Mouse (Mus musculus) neural tube, embryonic 11.5 days (tissue): ENCODE results near the gene Tmem87b. TPM values are rescaled to one million over a fixed set of nuclear protein-coding genes. Genes with fewer than 3 reads are reported as not detected.

ENCODE experiments used
- ATAC-seq: fragments of 200-750 bp; cut with Nextera tagmentation; 2 replicates; pipeline ENCODE4 v1.8.0; 2017; ENCODE audit warnings: moderate number of reproducible peaks, mild to moderate bottlenecking, moderate TSS enrichment, moderate library complexity; ENCODE audit not compliant: insufficient read depth, low FRiP score, low TSS enrichment
- DNase-seq: peaks from one replicate; pipeline ENCODE4 v3.0.0-alpha.2; 2015; ENCODE audit warnings: low spot score
- H3K27ac ChIP-seq: fragments of 300-500 bp; sonication (generic); 2 replicates; pipeline ENCODE4 v1.5.1; 2014; ENCODE audit warnings: low read depth, mild to moderate bottlenecking, low read length
- H3K27me3 ChIP-seq: fragments of 300-500 bp; sonication (generic); 2 replicates; pipeline ENCODE4 v1.6.1; 2014; ENCODE audit warnings: mild to moderate bottlenecking, low read length, mixed read lengths; ENCODE audit not compliant: control insufficient read depth, insufficient read depth
- H3K36me3 ChIP-seq: fragments of 300-500 bp; sonication (generic); 2 replicates; pipeline ENCODE4 v1.6.1; 2014; ENCODE audit warnings: mild to moderate bottlenecking, low read length, moderate library complexity, mixed read lengths; ENCODE audit not compliant: control insufficient read depth, insufficient read depth
- H3K4me1 ChIP-seq: fragments of 300-500 bp; sonication (generic); 2 replicates; pipeline ENCODE4 v1.6.1; 2014; ENCODE audit warnings: low read length, mixed read lengths; ENCODE audit not compliant: control insufficient read depth, insufficient read depth
- H3K4me2 ChIP-seq: fragments of 300-500 bp; sonication (generic); 2 replicates; pipeline ENCODE4 v1.6.1; 2014; ENCODE audit warnings: low read depth, mild to moderate bottlenecking, moderate library complexity
- H3K4me3 ChIP-seq: fragments of 300-500 bp; sonication (generic); 2 replicates; pipeline ENCODE4 v1.5.1; 2014; ENCODE audit warnings: low read depth, low read length
- H3K9ac ChIP-seq: fragments of 300-500 bp; sonication (generic); 2 replicates; pipeline ENCODE4 v1.6.1; 2014; ENCODE audit warnings: mild to moderate bottlenecking, low read length
- H3K9me3 ChIP-seq: fragments of 300-500 bp; sonication (generic); 2 replicates; pipeline ENCODE4 v1.6.1; 2016; ENCODE audit warnings: low read length; ENCODE audit not compliant: control insufficient read depth
- WGBS: fragments of 180-500 bp; shearing (Covaris S2); extraction: QIAGEN DNeasy Blood & Tissue Kit; methylation state at CpG from one replicate; pipeline ENCODE4 v1.1.7; 2014; 5-methylcytosine and 5-hydroxymethylcytosine counted together
- polyA plus RNA-seq: library from polyadenylated mRNA; unstranded; fragments of >200 nt; fragmentation: Nextera tagmentation; extraction: Ambion mirVana; gene quantifications from 2 replicates; pipeline ENCODE4 v1.2.1, GENCODE M21; 2014

Tmem87b gene
- polyA plus RNA-seq, 1 experiment from 2014 or later: 25.7 TPM

DNA sequence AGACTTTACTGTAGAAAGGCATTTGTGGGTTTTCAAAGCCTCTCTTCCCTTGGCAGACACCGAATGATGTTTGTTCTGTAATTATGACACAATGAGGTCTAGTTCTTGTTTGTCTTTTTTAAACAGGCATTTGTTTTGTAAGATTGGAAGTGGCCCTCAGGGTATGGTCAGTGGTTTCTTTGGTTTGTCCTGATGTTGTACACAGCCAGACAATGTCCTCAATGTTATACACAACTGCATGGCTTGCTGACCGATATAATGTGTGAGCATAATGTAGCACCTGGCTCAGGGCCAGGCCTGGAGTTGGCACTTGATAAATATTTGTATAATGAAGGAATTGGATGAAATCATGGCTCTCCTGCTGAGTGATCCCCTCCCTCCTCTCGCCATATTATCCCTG, 41.9 kb downstream of the Tmem87b start:
- DNase-seq: no peak

DNA sequence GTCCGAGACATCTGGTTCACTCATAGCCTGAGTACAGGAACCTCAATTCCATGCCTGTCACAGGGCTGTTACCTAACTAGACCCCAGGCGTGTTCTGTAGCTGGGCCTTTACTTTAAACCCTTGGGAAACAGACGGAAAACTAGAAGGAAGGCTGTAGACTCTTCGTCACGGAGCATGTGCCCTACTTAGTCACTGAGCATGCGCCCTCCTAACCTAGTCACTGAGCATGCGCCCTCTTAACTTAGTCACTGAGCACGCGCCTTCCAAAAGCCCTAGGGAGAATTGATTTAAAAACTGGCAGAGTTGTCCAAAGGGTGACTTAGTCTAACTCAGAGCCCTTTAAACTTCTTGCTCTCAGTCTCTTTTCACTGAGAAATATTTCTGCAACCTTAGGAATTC, 44.7 kb downstream of the Tmem87b start, which contains the start of gene Fbln7:
Fbln7 (plus strand) TSS at position 346 of the 400 bp plus-strand sequence.
- ATAC-seq (no peak), DNase-seq (no peak)
- H3K36me3 ChIP-seq: no peaks in the 10 kb centered on the region
- no peaks in the 10 kb centered on the region for H3K9me3 ChIP-seq
- no peaks in the 10 kb centered on the region for H3K27me3 ChIP-seq
- peak within 1 kb of the TSS; percentile 93 for H3K4me2 ChIP-seq
- WGBS: 89% methylated on average over 9 of the region's 9 CpGs
- H3K27ac ChIP-seq: no peak within 1 kb of the TSS
- H3K9ac ChIP-seq: peak within 1 kb of the TSS; percentile 60
- no peaks in the 10 kb centered on the region for H3K4me1 ChIP-seq
- peak within 1 kb of the TSS; percentile 43 for H3K4me3 ChIP-seq

More for the DNA sequence above, 41.9 kb downstream of the Tmem87b start:
- Histone ChIP-seq H3K36me3 (no peaks in the 10 kb centered on the region), H3K4me1 (no peaks in the 10 kb centered on the region), H3K27ac (no peak overlapping the region), H3K4me2 (no peak overlapping the region), H3K9ac (no peak overlapping the region), H3K27me3 (no peaks in the 10 kb centered on the region), H3K9me3 (no peaks in the 10 kb centered on the region), H3K4me3 (no peak overlapping the region)
- ATAC-seq: no peak
- WGBS: 90% methylated on average over 3 of the region's 3 CpGs

DNA sequence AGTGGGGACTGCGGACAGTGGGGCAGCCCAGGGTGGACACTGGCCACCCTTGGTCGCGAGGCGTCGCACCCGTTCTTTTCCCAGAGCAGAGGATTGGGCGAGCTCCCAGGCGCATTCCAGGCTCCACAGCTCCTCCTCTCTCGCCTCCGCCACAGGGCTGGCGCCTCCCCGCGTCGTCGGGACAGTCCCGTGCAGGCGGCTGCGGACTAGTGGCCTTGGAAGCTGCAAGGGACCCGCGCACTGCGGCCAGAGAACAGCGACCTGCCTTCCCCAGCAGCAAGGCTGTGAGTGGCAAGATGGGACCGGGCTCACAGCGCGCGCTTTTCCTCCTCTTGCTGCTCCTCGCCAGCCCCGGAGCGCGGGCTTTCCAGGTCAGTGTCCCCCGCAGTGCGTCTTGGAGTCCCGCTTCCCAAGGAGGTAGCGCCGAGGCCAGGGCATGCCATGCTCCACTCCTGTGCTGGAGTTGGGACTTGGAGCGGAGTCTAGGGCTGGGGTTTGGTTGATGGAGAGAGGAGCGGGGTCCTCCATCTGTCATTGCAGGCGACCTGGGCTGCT, 45.9 kb downstream of the Tmem87b start:
- Histone ChIP-seq H3K4me1 (no peaks in the 10 kb centered on the region), H3K4me2 (peak overlapping the region; percentile 93), H3K36me3 (no peaks in the 10 kb centered on the region), H3K27ac (no peak overlapping the region), H3K9me3 (no peaks in the 10 kb centered on the region), H3K9ac (peak overlapping the region; percentile 60), H3K27me3 (no peaks in the 10 kb centered on the region), H3K4me3 (peak overlapping the region; percentile 43)
- peak; percentile 72; the same call in 1 of the 2 replicates for ATAC-seq
- peak; percentile 68 for DNase-seq
- 1% methylated on average over 34 of the region's 38 CpGs for WGBS

DNA sequence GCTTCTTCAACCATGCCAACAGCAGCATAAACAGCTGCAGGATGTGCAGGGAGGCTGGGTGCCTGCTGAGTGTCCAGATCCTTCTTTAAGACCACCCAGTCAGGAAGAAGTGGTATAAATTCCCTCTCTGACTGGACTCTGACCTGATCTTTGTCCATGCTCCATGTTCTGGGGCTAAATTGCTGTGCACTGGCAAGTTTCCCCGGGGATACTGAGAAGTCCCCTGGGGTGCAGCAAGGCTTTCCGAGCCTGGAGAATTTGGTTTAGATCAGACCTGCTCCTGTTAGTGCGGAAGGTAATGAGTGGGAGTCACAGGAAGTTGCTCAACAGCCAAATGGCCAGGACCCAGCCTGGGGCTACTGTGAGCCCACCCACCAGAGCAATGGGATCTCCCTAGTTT, 47.1 kb downstream of the Tmem87b start:
- 44% methylated on average over 3 of the region's 3 CpGs for WGBS
- no peak overlapping the region for H3K4me2 ChIP-seq
- DNase-seq (no peak), ATAC-seq (no peak)
- no peaks in the 10 kb centered on the region for H3K27me3 ChIP-seq
- no peaks in the 10 kb centered on the region for H3K4me1 ChIP-seq
- no peaks in the 10 kb centered on the region for H3K36me3 ChIP-seq
- H3K9ac ChIP-seq: no peak overlapping the region
- H3K9me3 ChIP-seq: no peaks in the 10 kb centered on the region
- no peak overlapping the region for H3K27ac ChIP-seq
- no peak overlapping the region for H3K4me3 ChIP-seq

DNA sequence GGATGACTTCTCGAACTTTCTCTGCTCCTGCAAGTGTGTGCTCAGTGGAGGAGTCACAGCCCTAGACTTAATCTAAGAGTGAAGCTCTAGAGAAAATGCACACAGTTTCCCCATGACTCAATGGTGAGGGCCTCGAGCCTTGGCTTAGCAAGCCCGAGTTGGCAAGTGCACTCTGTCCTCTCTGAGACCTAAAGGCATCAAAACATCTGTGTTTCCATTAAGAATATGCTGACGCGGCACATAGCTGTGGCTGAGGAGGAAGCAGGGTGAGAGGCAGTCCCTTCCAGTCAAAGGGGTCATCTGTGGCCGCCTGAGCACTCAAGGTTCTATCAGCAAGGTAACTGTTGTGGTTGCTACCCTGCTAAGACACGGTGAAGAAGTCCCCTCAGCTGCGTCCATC, 53.7 kb downstream of the Tmem87b start:
- Histone ChIP-seq H3K4me3 (no peak overlapping the region), H3K36me3 (no peaks in the 10 kb centered on the region), H3K27ac (no peak overlapping the region), H3K9ac (no peak overlapping the region), H3K4me2 (no peak overlapping the region), H3K27me3 (no peaks in the 10 kb centered on the region), H3K9me3 (no peaks in the 10 kb centered on the region), H3K4me1 (no peaks in the 10 kb centered on the region)
- 81% methylated on average over 8 of the region's 8 CpGs for WGBS
- DNase-seq (no peak), ATAC-seq (no peak)

DNA sequence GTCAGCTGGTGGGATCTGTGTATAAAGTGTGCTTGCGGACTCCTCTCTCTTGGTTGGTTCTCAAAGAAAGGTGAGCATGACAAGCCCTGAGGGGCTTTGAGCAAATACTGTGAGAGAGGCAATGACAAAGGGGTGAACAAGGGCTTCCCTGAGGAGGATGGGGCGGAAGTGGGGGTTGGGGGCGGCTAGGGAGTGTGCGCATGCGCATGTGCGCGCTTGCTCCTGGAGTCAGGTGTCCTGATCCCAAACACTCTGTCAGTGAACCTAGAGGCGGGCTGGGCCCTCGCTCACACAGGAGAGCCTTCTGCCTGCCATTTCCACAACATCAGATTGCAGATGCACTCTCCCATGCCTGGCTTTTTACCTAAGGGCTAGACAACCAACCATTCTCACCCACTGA, 54.3 kb downstream of the Tmem87b start:
- no peak overlapping the region for H3K9ac ChIP-seq
- H3K4me3 ChIP-seq: no peak overlapping the region
- H3K4me2 ChIP-seq: no peak overlapping the region
- no peak overlapping the region for H3K27ac ChIP-seq
- DNase-seq (no peak), ATAC-seq (no peak)
- no peaks in the 10 kb centered on the region for H3K4me1 ChIP-seq
- no peaks in the 10 kb centered on the region for H3K36me3 ChIP-seq
- 89% methylated on average over 9 of the region's 9 CpGs for WGBS
- H3K27me3 ChIP-seq: no peaks in the 10 kb centered on the region
- H3K9me3 ChIP-seq: no peaks in the 10 kb centered on the region

DNA sequence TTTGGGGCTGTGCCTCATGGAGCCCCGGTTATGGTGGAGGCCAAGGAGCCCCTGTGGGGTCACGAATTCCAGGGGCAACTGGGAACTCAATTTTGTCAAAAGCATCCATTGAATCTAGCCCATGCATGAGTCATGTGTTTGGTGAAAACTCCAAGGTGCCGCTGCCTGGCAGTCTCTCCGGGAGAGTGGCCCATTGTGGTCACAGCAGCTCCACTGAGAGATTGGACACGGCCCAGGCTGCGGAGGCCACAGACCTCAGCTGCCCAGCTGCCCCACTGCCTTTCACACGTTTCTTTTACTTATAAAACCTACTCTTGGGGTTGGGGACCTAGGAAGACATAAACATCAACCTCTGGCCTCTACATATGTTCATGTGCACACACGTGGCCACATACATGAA, 57.6 kb downstream of the Tmem87b start:
- H3K27me3 ChIP-seq: no peaks in the 10 kb centered on the region
- no peak for DNase-seq
- H3K4me2 ChIP-seq: no peak overlapping the region
- no peaks in the 10 kb centered on the region for H3K4me1 ChIP-seq
- H3K36me3 ChIP-seq: no peaks in the 10 kb centered on the region
- no peak overlapping the region for H3K27ac ChIP-seq
- no peak overlapping the region for H3K4me3 ChIP-seq
- WGBS: 79% methylated on average over 8 of the region's 8 CpGs
- no peak for ATAC-seq
- no peak overlapping the region for H3K9ac ChIP-seq
- H3K9me3 ChIP-seq: no peaks in the 10 kb centered on the region

DNA sequence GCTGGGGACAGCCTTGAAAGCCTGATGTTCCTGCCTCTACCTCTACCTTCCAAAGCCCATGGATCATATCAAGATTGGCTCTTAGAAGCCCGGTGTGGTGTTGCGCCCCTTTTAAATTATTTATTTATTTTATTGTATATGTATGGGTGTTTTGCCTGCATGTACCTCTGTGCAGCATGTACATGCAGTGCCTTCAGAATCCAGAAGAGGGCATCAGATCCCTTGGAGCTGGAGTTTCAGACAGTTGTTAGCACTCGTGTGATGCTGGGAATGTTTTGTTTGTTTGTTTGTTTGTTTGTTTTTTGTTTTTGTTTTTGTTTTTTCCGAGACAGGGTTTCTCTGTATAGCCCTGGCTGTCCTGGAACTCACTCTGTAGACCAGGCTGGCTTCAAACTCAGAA, 63.3 kb downstream of the Tmem87b start:
- H3K27me3 ChIP-seq: no peaks in the 10 kb centered on the region
- H3K4me1 ChIP-seq: no peaks in the 10 kb centered on the region
- no peak overlapping the region for H3K4me2 ChIP-seq
- 66% methylated on average over 4 of the region's 4 CpGs for WGBS
- no peaks in the 10 kb centered on the region for H3K9me3 ChIP-seq
- H3K36me3 ChIP-seq: no peaks in the 10 kb centered on the region
- H3K9ac ChIP-seq: no peak overlapping the region
- H3K4me3 ChIP-seq: no peak overlapping the region
- ATAC-seq: no peak
- DNase-seq: no peak
- H3K27ac ChIP-seq: no peak overlapping the region

DNA sequence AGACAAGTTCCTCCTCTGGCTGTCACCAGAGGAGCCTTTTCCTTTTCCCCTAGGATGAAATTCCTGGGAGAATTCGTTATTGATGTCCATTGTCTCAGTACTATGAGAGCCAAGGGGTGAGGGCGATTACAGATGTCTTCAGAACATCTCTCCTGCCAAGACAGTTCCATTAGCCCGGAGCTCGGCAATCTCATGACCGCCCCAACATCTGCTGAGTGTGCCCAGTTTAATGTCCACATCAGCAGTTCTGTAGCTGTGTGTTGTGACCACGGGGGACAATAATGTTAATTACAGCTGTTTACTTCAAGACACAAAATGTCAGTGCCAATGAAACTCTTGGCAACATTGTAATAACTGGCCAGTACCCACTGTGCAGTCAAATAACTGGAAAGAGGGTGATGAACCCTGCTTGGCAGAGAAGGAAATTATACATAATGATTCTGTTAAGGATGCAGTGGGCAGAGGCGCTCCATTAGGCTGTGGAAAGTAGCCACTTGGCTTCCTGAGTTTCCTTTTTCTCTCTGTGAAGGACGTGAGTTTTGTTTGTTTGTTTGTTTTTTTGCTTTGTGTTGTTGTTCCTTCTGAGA, 67.4 kb downstream of the Tmem87b start:
- no peak overlapping the region for H3K9ac ChIP-seq
- H3K27ac ChIP-seq: no peak overlapping the region
- H3K27me3 ChIP-seq: no peaks in the 10 kb centered on the region
- WGBS: 84% methylated on average over 8 of the region's 8 CpGs
- ATAC-seq: no peak
- H3K4me2 ChIP-seq: no peak overlapping the region
- no peak for DNase-seq
- no peaks in the 10 kb centered on the region for H3K4me1 ChIP-seq
- no peaks in the 10 kb centered on the region for H3K36me3 ChIP-seq
- H3K4me3 ChIP-seq: no peak overlapping the region
- H3K9me3 ChIP-seq: no peaks in the 10 kb centered on the region
